Mouse (Mus musculus): ENCODE measurements around the gene Irgq.
"Not testable (repeated sequence)": the region's sequence is repeated elsewhere in the genome, so short reads cannot be mapped to it uniquely, and the experiment has no call there.

The Irgq gene

GRCm38 (mm10) chr7:24530062-24530931 is at the start of gene Irgq:
TSS of gene Irgq (plus strand) at chr7:24530689.
- peak; percentile 96 to 98 for DNase-seq (ENCODE audit: low spot score in 2 of 2)

- DNase-seq (ENCODE audit: low spot score in 2 of 2): no peak
Measured at GRCm38 (mm10) chr7:24480986-24481473, 49.5 kb upstream of the Irgq start.

- peak; percentile 80 to 91 for DNase-seq (ENCODE audit: low spot score in 2 of 2)
Measured at GRCm38 (mm10) chr7:24481474-24482207, 48.8 kb upstream of the Irgq start, which contains the start of gene Cadm4. TSS of gene Cadm4 (plus strand) at chr7:24482023.

- no peak for DNase-seq (ENCODE audit: low spot score in 2 of 2)
Measured at GRCm38 (mm10) chr7:24482208-24483020, 48.1 kb upstream of the Irgq start.

- DNase-seq (ENCODE audit: low spot score in 2 of 2): not testable (repeated sequence)
Measured at GRCm38 (mm10) chr7:24483291-24483690, 47.2 kb upstream of the Irgq start.

GRCm38 (mm10) chr7:24485481-24485880 is 45.0 kb upstream of the Irgq start:
- no peak for DNase-seq (ENCODE audit: low spot score in 2 of 2)

GRCm38 (mm10) chr7:24486654-24487130 is 43.8 kb upstream of the Irgq start:
- DNase-seq (ENCODE audit: low spot score in 2 of 2): no peak

GRCm38 (mm10) chr7:24487403-24487802 is 43.1 kb upstream of the Irgq start:
- no peak for DNase-seq (ENCODE audit: low spot score in 2 of 2)

- DNase-seq (ENCODE audit: low spot score in 2 of 2): no peak
Measured at GRCm38 (mm10) chr7:24488303-24488702, 42.2 kb upstream of the Irgq start.

GRCm38 (mm10) chr7:24499856-24500577 is 30.5 kb upstream of the Irgq start:
- DNase-seq (ENCODE audit: low spot score in 2 of 2): no peak

- peak; percentile 54 to 82 for DNase-seq (ENCODE audit: low spot score in 2 of 2)
Measured at GRCm38 (mm10) chr7:24500929-24501328, 29.6 kb upstream of the Irgq start.

GRCm38 (mm10) chr7:24501492-24501891 is 29.0 kb upstream of the Irgq start:
- peak; percentile 57 to 80 for DNase-seq (ENCODE audit: low spot score in 2 of 2)

GRCm38 (mm10) chr7:24504004-24504403 is 26.5 kb upstream of the Irgq start:
- DNase-seq (ENCODE audit: low spot score in 2 of 2): no peak

GRCm38 (mm10) chr7:24504868-24505267 is 25.6 kb upstream of the Irgq start:
- no peak for DNase-seq (ENCODE audit: low spot score in 2 of 2)

GRCm38 (mm10) chr7:24505447-24506064 is 24.9 kb upstream of the Irgq start:
- DNase-seq (ENCODE audit: low spot score in 2 of 2): no peak

GRCm38 (mm10) chr7:24506065-24506459 is 24.4 kb upstream of the Irgq start:
- no peak for DNase-seq (ENCODE audit: low spot score in 2 of 2)

- no peak for DNase-seq (ENCODE audit: low spot score in 2 of 2)
Measured at GRCm38 (mm10) chr7:24506476-24506837, 24.0 kb upstream of the Irgq start.

GRCm38 (mm10) chr7:24506838-24507725 is 23.4 kb upstream of the Irgq start, which contains the start of gene Zfp428:
TSS of gene Zfp428 (plus strand) at chr7:24507006.
- peak; percentile 74 to 89 for DNase-seq (ENCODE audit: low spot score in 2 of 2)

- no peak for DNase-seq (ENCODE audit: low spot score in 2 of 2)
Measured at GRCm38 (mm10) chr7:24507726-24508114, 22.8 kb upstream of the Irgq start.
